In genomic region chr3:87907906-87908305, GRCm38 (mm10) we compare ENCODE assay signal across 8 mouse cellular contexts. TPM values are rescaled to one million over a fixed set of nuclear protein-coding genes. Genes with fewer than 3 reads are reported as not detected.
DNase-seq lines count a peak whose midpoint lies in the region; ATAC-seq and TF ChIP-seq lines count a peak whose summit lies in the region.

No protein-coding gene starts in this region.

- 15% methylated on average over 1 of the region's 1 CpGs for WGBS in hindbrain, embryonic 16.5 days
- WGBS in liver, postnatal 0 days (ENCODE audit: insufficient replicate concordance), result 0% methylated on average over 1 of the region's 1 CpGs

- peak overlapping the region; percentile 90 for H3K9ac ChIP-seq in hindbrain, embryonic 16.5 days (ENCODE audit: low read depth, low read length)
- peak overlapping the region; percentile 98 for H3K9ac ChIP-seq in liver, postnatal 0 days (replicated peaks)

- intact Hi-C loops in left cerebral cortex, postnatal 4 days (cut with DNase I), result no loop called here

- peak overlapping the region; percentile 96 for H3K4me2 ChIP-seq in hindbrain, embryonic 16.5 days (ENCODE audit: low read length)
- H3K4me2 ChIP-seq in liver, postnatal 0 days (ENCODE audit: low read depth, low read length), result peak overlapping the region; percentile 87

- no peak for ATAC-seq in hindbrain, embryonic 16.5 days
- ATAC-seq in liver, postnatal 0 days, result no peak

- no peak for TF ChIP-seq CTCF in bone marrow macrophage, adult 2 months (IDR thresholded peaks at IDR 0.05; ENCODE audit: low read depth, low read length)
- TF ChIP-seq CTCF in liver, postnatal 0 days (IDR thresholded peaks at IDR 0.05; ENCODE audit: low read depth), result no peak

- peak; percentile 89 for DNase-seq in heart, adult 11 months
- no peak for DNase-seq in heart, adult 8-10 months (ENCODE audit: low spot score)
- DNase-seq in liver, postnatal 0 days, result no peak
- no peak for DNase-seq in frontal cortex, postnatal 25 days (ENCODE audit: low spot score in 2 of 2)
- no peak for DNase-seq in left cerebral cortex, postnatal 4 days
- DNase-seq in frontal cortex, postnatal 10 days (ENCODE audit: low spot score in 2 of 2), result no peak

- H3K36me3 ChIP-seq in hindbrain, embryonic 16.5 days (ENCODE audit: control insufficient read depth, insufficient read depth, low read length), result no peaks in the 10 kb centered on the region
- H3K36me3 ChIP-seq in liver, postnatal 0 days (replicated peaks; ENCODE audit: insufficient read depth, low read length), result peaks cover 4% of the 10 kb centered on the region

- no peaks in the 10 kb centered on the region for H3K9me3 ChIP-seq in hindbrain, embryonic 16.5 days (ENCODE audit: control insufficient read depth, low read length)
- no peaks in the 10 kb centered on the region for H3K9me3 ChIP-seq in liver, postnatal 0 days (ENCODE audit: low read length)

- no peak for TF ChIP-seq POLR2A in bone marrow macrophage, adult 2 months (IDR thresholded peaks at IDR 0.05; ENCODE audit: borderline replicate concordance, low read depth, low read length)

- H3K4me3 ChIP-seq in bone marrow macrophage, adult 2 months (ENCODE audit: insufficient read depth, low read length), result peak overlapping the region; percentile 89
- H3K4me3 ChIP-seq in hindbrain, embryonic 16.5 days (ENCODE audit: low read length), result peak overlapping the region; percentile 95
- H3K4me3 ChIP-seq in liver, postnatal 0 days (ENCODE audit: low read depth, low read length), result peak overlapping the region; percentile 94

- H3K27ac ChIP-seq in bone marrow macrophage, adult 2 months (ENCODE audit: insufficient read depth, low read depth, low read length), result peak overlapping the region; percentile 65
- no peak overlapping the region for H3K27ac ChIP-seq in hindbrain, embryonic 16.5 days (ENCODE audit: low read depth, low read length)
- peak overlapping the region; percentile 87 for H3K27ac ChIP-seq in liver, postnatal 0 days (ENCODE audit: low read depth)

- H3K27me3 ChIP-seq in hindbrain, embryonic 16.5 days (replicated peaks; ENCODE audit: control insufficient read depth, insufficient read depth, low read length), result no peaks in the 10 kb centered on the region
- H3K27me3 ChIP-seq in liver, postnatal 0 days (ENCODE audit: insufficient read depth, low read length), result no peaks in the 10 kb centered on the region

- H3K4me1 ChIP-seq in bone marrow macrophage, adult 2 months (ENCODE audit: control insufficient read depth, insufficient read depth, low read length), result peaks cover 36% of the 10 kb centered on the region
- H3K4me1 ChIP-seq in hindbrain, embryonic 16.5 days (ENCODE audit: control insufficient read depth, insufficient read depth, low read depth, low read length), result peaks cover 32% of the 10 kb centered on the region
- H3K4me1 ChIP-seq in liver, postnatal 0 days (ENCODE audit: insufficient read depth), result peaks cover 45% of the 10 kb centered on the region

- TF ChIP-seq EP300 in liver, postnatal 0 days (IDR thresholded peaks at IDR 0.05; ENCODE audit: low read depth), result no peak

RNA-seq across cellular contexts. Expression of gene Hdgf, which starts 1.8 kb away (rescaled TPM):
- 100 to 1,000 TPM; 109 to 118 (median 117) TPM for total RNA-seq in heart, adult 8-10 months (2022)
- polyA plus RNA-seq in bone marrow macrophage, adult 2 months (2012; ENCODE audit: insufficient read depth, insufficient read length, missing spikeins), result 170 and 180 TPM in 2 replicates
- polyA plus RNA-seq in hindbrain, embryonic 16.5 days (2015; fragmentation: Nextera tagmentation; extraction: Ambion mirVana), result 79.7 and 110 TPM in 2 replicates
- 116 and 123 TPM in 2 replicates for polyA plus RNA-seq in liver, postnatal 0 days (2015; fragmentation: Nextera tagmentation; extraction: Ambion mirVana)
- 100 to 1,000 TPM; 131 to 136 TPM for total RNA-seq in left cerebral cortex, postnatal 4 days (2021)

RNA-seq across cellular contexts. Expression of gene Mrpl24, which starts 11.4 kb away (rescaled TPM):
- 10 to 100 TPM; 73.5 to 80.6 (median 77.1) TPM for total RNA-seq in heart, adult 8-10 months (2022)
- polyA plus RNA-seq in bone marrow macrophage, adult 2 months (2012; ENCODE audit: insufficient read depth, insufficient read length, missing spikeins), result 139 and 147 TPM in 2 replicates
- polyA plus RNA-seq in hindbrain, embryonic 16.5 days (2015; fragmentation: Nextera tagmentation; extraction: Ambion mirVana), result 48.3 and 49.1 TPM in 2 replicates
- polyA plus RNA-seq in liver, postnatal 0 days (2015; fragmentation: Nextera tagmentation; extraction: Ambion mirVana), result 50.3 and 54.1 TPM in 2 replicates
- 10 to 100 TPM; 43.6 to 49.0 TPM for total RNA-seq in left cerebral cortex, postnatal 4 days (2021)

RNA-seq across cellular contexts. Expression of gene Isg20l2, which starts 22.2 kb away (rescaled TPM):
- 1 to 10 TPM; 9.0 to 9.8 (median 9.7) TPM for total RNA-seq in heart, adult 8-10 months (2022)
- 22.0 and 22.3 TPM in 2 replicates for polyA plus RNA-seq in bone marrow macrophage, adult 2 months (2012; ENCODE audit: insufficient read depth, insufficient read length, missing spikeins)
- polyA plus RNA-seq in hindbrain, embryonic 16.5 days (2015; fragmentation: Nextera tagmentation; extraction: Ambion mirVana), result 22.7 and 28.9 TPM in 2 replicates
- polyA plus RNA-seq in liver, postnatal 0 days (2015; fragmentation: Nextera tagmentation; extraction: Ambion mirVana), result 12.3 and 13.2 TPM in 2 replicates
- total RNA-seq in left cerebral cortex, postnatal 4 days (2021), result 10 to 100 TPM; 23.4 to 24.9 TPM

RNA-seq across cellular contexts. Expression of gene Prcc, which starts 22.5 kb away (rescaled TPM):
- total RNA-seq in heart, adult 8-10 months (2022), result 10 to 100 TPM; 40.7 to 49.8 (median 45.6) TPM
- 31.2 and 34.8 TPM in 2 replicates for polyA plus RNA-seq in bone marrow macrophage, adult 2 months (2012; ENCODE audit: insufficient read depth, insufficient read length, missing spikeins)
- 13.9 and 15.9 TPM in 2 replicates for polyA plus RNA-seq in hindbrain, embryonic 16.5 days (2015; fragmentation: Nextera tagmentation; extraction: Ambion mirVana)
- 4.4 and 4.5 TPM in 2 replicates for polyA plus RNA-seq in liver, postnatal 0 days (2015; fragmentation: Nextera tagmentation; extraction: Ambion mirVana)
- total RNA-seq in left cerebral cortex, postnatal 4 days (2021), result 10 to 100 TPM; 72.8 to 73.3 TPM

RNA-seq across cellular contexts. Expression of gene Rrnad1, which starts 22.6 kb away (rescaled TPM):
- total RNA-seq in heart, adult 8-10 months (2022), result 1 to 10 TPM; 4.6 to 6.7 (median 5.3) TPM
- polyA plus RNA-seq in bone marrow macrophage, adult 2 months (2012; ENCODE audit: insufficient read depth, insufficient read length, missing spikeins), result 17.8 and 23.3 TPM in 2 replicates
- polyA plus RNA-seq in hindbrain, embryonic 16.5 days (2015; fragmentation: Nextera tagmentation; extraction: Ambion mirVana), result 20.5 and 24.8 TPM in 2 replicates
- polyA plus RNA-seq in liver, postnatal 0 days (2015; fragmentation: Nextera tagmentation; extraction: Ambion mirVana), result 4.3 TPM in 2 replicates
- total RNA-seq in left cerebral cortex, postnatal 4 days (2021), result 10 to 100 TPM; 17.1 to 17.8 TPM
